Mouse (Mus musculus) kidney, embryonic 16.5 days (tissue): ENCODE data around the gene Cep350. TPM values are rescaled to one million over a fixed set of nuclear protein-coding genes. Genes with fewer than 3 reads are reported as not detected.

Source experiments
- ATAC-seq: fragments of 200-750 bp; cut with Nextera tagmentation; 2 replicates; pipeline ENCODE4 v1.8.0; 2017; ENCODE audit warnings: moderate TSS enrichment; ENCODE audit not compliant: low FRiP score, low TSS enrichment
- H3K27ac ChIP-seq: fragments of 300-500 bp; sonication (generic); 2 replicates; pipeline ENCODE4 v1.5.1; 2014; ENCODE audit warnings: low read length
- H3K27me3 ChIP-seq: fragments of 300-500 bp; sonication (generic); 2 replicates; pipeline ENCODE4 v1.6.1; 2014; ENCODE audit warnings: low read length, control low read depth, mixed read lengths; ENCODE audit not compliant: insufficient read depth
- H3K36me3 ChIP-seq: fragments of 300-500 bp; sonication (generic); 2 replicates; pipeline ENCODE4 v1.6.1; 2014; ENCODE audit warnings: low read length, control low read depth, mixed read lengths; ENCODE audit not compliant: insufficient read depth
- H3K4me1 ChIP-seq: fragments of 300-500 bp; sonication (generic); 2 replicates; pipeline ENCODE4 v1.6.1; 2014; ENCODE audit warnings: low read length, control low read depth, mixed read lengths; ENCODE audit not compliant: insufficient read depth
- H3K4me2 ChIP-seq: fragments of 300-500 bp; sonication (generic); replicated peaks from 2 replicates; pipeline ENCODE4 v1.6.1; 2014; ENCODE audit warnings: low read depth, low read length
- H3K4me3 ChIP-seq: fragments of 300-500 bp; sonication (generic); 2 replicates; pipeline ENCODE4 v1.5.1; 2014; ENCODE audit warnings: mild to moderate bottlenecking, low read length
- H3K9ac ChIP-seq: fragments of 300-500 bp; sonication (generic); replicated peaks from 2 replicates; pipeline ENCODE4 v1.6.1; 2014; ENCODE audit warnings: low read length
- H3K9me3 ChIP-seq: fragments of 300-500 bp; sonication (generic); 2 replicates; pipeline ENCODE4 v1.6.1; 2016; ENCODE audit warnings: low read length, control low read depth
- WGBS: fragments of 180-500 bp; shearing (Covaris S2); extraction: QIAGEN DNeasy Blood & Tissue Kit; methylation state at CpG from one replicate; pipeline ENCODE4 v1.1.7; 2014; 5-methylcytosine and 5-hydroxymethylcytosine counted together
- polyA plus RNA-seq: library from polyadenylated mRNA; unstranded; fragments of >200 nt; fragmentation: Nextera tagmentation; extraction: Ambion mirVana; gene quantifications from 2 replicates; pipeline ENCODE4 v1.2.1, GENCODE M21; 2015

Cep350 gene
- polyA plus RNA-seq, result 4.7 and 6.9 TPM in 2 replicates

GRCm38 (mm10) chr1:155973068-155973718 is at the start of gene Cep350:
Cep350 (minus strand) TSS chr1:155973255.
- 0% methylated on average over 45 of the region's 57 CpGs for WGBS
- Histone ChIP-seq H3K27ac (peak within 1 kb of the TSS; percentile 92), H3K4me1 (peaks cover 19% of the 10 kb centered on the region), H3K4me3 (peak within 1 kb of the TSS; percentile 98), H3K9me3 (no peaks in the 10 kb centered on the region), H3K27me3 (0 out of 2 replicates have a peak, but pooled peaks cover 2% of the 10 kb centered on the region), H3K9ac (peak within 1 kb of the TSS; percentile 98), H3K4me2 (peak within 1 kb of the TSS; percentile 82), H3K36me3 (no peaks in the 10 kb centered on the region)
- peak; percentile 99 for ATAC-seq

GRCm38 (mm10) chr1:156020402-156020801 is 47.3 kb upstream of the Cep350 start:
- H3K9me3 ChIP-seq, result no peaks in the 10 kb centered on the region

GRCm38 (mm10) chr1:156019800-156020199 is 46.7 kb upstream of the Cep350 start:
- Histone ChIP-seq H3K9me3 (no peaks in the 10 kb centered on the region), H3K4me1 (no peaks in the 10 kb centered on the region), H3K36me3 (peaks cover 42% of the 10 kb centered on the region), H3K27ac (no peak overlapping the region), H3K4me3 (no peak overlapping the region), H3K4me2 (no peak overlapping the region), H3K9ac (no peak overlapping the region), H3K27me3 (no peaks in the 10 kb centered on the region)
- no peak for ATAC-seq
- 97% methylated on average over 1 of the region's 1 CpGs for WGBS

More at GRCm38 (mm10) chr1:156020402-156020801, 47.3 kb upstream of the Cep350 start:
- no peak overlapping the region for H3K4me3 ChIP-seq
- H3K27ac ChIP-seq, result no peak overlapping the region
- no peak for ATAC-seq
- H3K27me3 ChIP-seq, result no peaks in the 10 kb centered on the region
- no peak overlapping the region for H3K4me2 ChIP-seq
- no peak overlapping the region for H3K9ac ChIP-seq
- 91% methylated on average over 1 of the region's 1 CpGs for WGBS
- no peaks in the 10 kb centered on the region for H3K4me1 ChIP-seq
- H3K36me3 ChIP-seq, result peaks cover 44% of the 10 kb centered on the region

- Histone ChIP-seq H3K36me3 (peaks cover 38% of the 10 kb centered on the region), H3K4me2 (no peak overlapping the region), H3K9me3 (no peaks in the 10 kb centered on the region), H3K4me1 (no peaks in the 10 kb centered on the region), H3K9ac (no peak overlapping the region), H3K27ac (no peak overlapping the region), H3K27me3 (no peaks in the 10 kb centered on the region), H3K4me3 (no peak overlapping the region)
- 100% methylated on average over 1 of the region's 1 CpGs for WGBS
- no peak for ATAC-seq
These were observed 35.9 kb upstream of the Cep350 start for GRCm38 (mm10) chr1:156009003-156009402.

GRCm38 (mm10) chr1:156005906-156006305 is 32.9 kb upstream of the Cep350 start:
- no peak for ATAC-seq
- no peak overlapping the region for H3K4me3 ChIP-seq
- no peaks in the 10 kb centered on the region for H3K4me1 ChIP-seq
- 90% methylated on average over 11 of the region's 11 CpGs for WGBS
- H3K27ac ChIP-seq, result no peak overlapping the region
- H3K9ac ChIP-seq, result no peak overlapping the region
- H3K36me3 ChIP-seq, result peaks cover 34% of the 10 kb centered on the region
- no peaks in the 10 kb centered on the region for H3K9me3 ChIP-seq
- no peaks in the 10 kb centered on the region for H3K27me3 ChIP-seq
- H3K4me2 ChIP-seq, result no peak overlapping the region

GRCm38 (mm10) chr1:156003201-156003935 is 30.3 kb upstream of the Cep350 start:
- H3K9ac ChIP-seq, result no peak overlapping the region
- no peaks in the 10 kb centered on the region for H3K4me1 ChIP-seq
- no peak for ATAC-seq
- no peak overlapping the region for H3K4me2 ChIP-seq
- H3K27ac ChIP-seq, result no peak overlapping the region
- H3K4me3 ChIP-seq, result no peak overlapping the region
- H3K36me3 ChIP-seq, result peaks cover 27% of the 10 kb centered on the region
- 83% methylated on average over 7 of the region's 7 CpGs for WGBS
- H3K9me3 ChIP-seq, result no peaks in the 10 kb centered on the region
- no peaks in the 10 kb centered on the region for H3K27me3 ChIP-seq

GRCm38 (mm10) chr1:156002366-156002765 is 29.3 kb upstream of the Cep350 start:
- Histone ChIP-seq H3K27me3 (no peaks in the 10 kb centered on the region), H3K4me1 (no peaks in the 10 kb centered on the region), H3K9me3 (no peaks in the 10 kb centered on the region), H3K27ac (no peak overlapping the region), H3K9ac (no peak overlapping the region), H3K4me2 (no peak overlapping the region), H3K36me3 (peaks cover 20% of the 10 kb centered on the region), H3K4me3 (no peak overlapping the region)
- ATAC-seq, result no peak
- 89% methylated on average over 8 of the region's 8 CpGs for WGBS

- 68% methylated on average over 2 of the region's 2 CpGs for whole genome bisulfite sequencing
- ATAC-seq, result no peak
- 0 out of 2 replicates have a peak, but pooled peaks cover 3% of the 10 kb centered on the region for H3K4me1 ChIP-seq
These were observed 22.6 kb upstream of the Cep350 start for GRCm38 (mm10) chr1:155995612-155996011.

GRCm38 (mm10) chr1:155994524-155994923 is 21.5 kb upstream of the Cep350 start:
- no peak for ATAC-seq

More at GRCm38 (mm10) chr1:155995612-155996011, 22.6 kb upstream of the Cep350 start:
- H3K36me3 ChIP-seq, result no peaks in the 10 kb centered on the region
- no peak overlapping the region for H3K27ac ChIP-seq
- H3K9me3 ChIP-seq, result no peaks in the 10 kb centered on the region
- no peaks in the 10 kb centered on the region for H3K27me3 ChIP-seq
- H3K4me3 ChIP-seq, result no peak overlapping the region
- H3K9ac ChIP-seq, result no peak overlapping the region
- H3K4me2 ChIP-seq, result no peak overlapping the region

GRCm38 (mm10) chr1:155990391-155990790 is 17.3 kb upstream of the Cep350 start:
- H3K4me2 ChIP-seq, result 0 out of 2 replicates have a peak overlapping the region, but pooled peaks have one; percentile 7
- no peaks in the 10 kb centered on the region for H3K27me3 ChIP-seq
- WGBS, result 36% methylated on average over 11 of the region's 11 CpGs
- no peak for ATAC-seq
- H3K4me1 ChIP-seq, result 0 out of 2 replicates have a peak, but pooled peaks cover 7% of the 10 kb centered on the region
- H3K9ac ChIP-seq, result no peak overlapping the region
- no peak overlapping the region for H3K27ac ChIP-seq
- H3K4me3 ChIP-seq, result no peak overlapping the region
- H3K9me3 ChIP-seq, result no peaks in the 10 kb centered on the region
- H3K36me3 ChIP-seq, result no peaks in the 10 kb centered on the region

More at GRCm38 (mm10) chr1:155994524-155994923, 21.5 kb upstream of the Cep350 start:
- Histone ChIP-seq H3K9me3 (no peaks in the 10 kb centered on the region), H3K4me2 (no peak overlapping the region), H3K27me3 (no peaks in the 10 kb centered on the region), H3K27ac (no peak overlapping the region), H3K4me1 (0 out of 2 replicates have a peak, but pooled peaks cover 7% of the 10 kb centered on the region), H3K4me3 (no peak overlapping the region), H3K9ac (no peak overlapping the region), H3K36me3 (no peaks in the 10 kb centered on the region)
- 76% methylated on average over 2 of the region's 2 CpGs for WGBS
